Mouse (Mus musculus) right cerebral cortex, adult 18-20 months (tissue): ENCODE data around the gene Fbxl7.
"Not testable (repeated sequence)": the region's sequence is repeated elsewhere in the genome, so short reads cannot be mapped to it uniquely, and the experiment has no call there.

Source experiments
- DNase-seq: peaks from one replicate; pipeline ENCODE4 v3.0.0; 2022; ENCODE audit warnings: mixed read lengths

The Fbxl7 gene

GRCm38 (mm10) chr15:26804046-26804445 is 91.3 kb downstream of the Fbxl7 start:
- DNase-seq, result no peak

- DNase-seq, result no peak
Measured at GRCm38 (mm10) chr15:26799457-26800021, 95.8 kb downstream of the Fbxl7 start.

- no peak for DNase-seq
Measured at GRCm38 (mm10) chr15:26795937-26796336, 99.4 kb downstream of the Fbxl7 start.

- peak; percentile 73 for DNase-seq
Measured at GRCm38 (mm10) chr15:26795518-26795917, 99.9 kb downstream of the Fbxl7 start.

GRCm38 (mm10) chr15:26787148-26787547 is 108.2 kb downstream of the Fbxl7 start:
- no peak for DNase-seq

GRCm38 (mm10) chr15:26780557-26780956 is 114.8 kb downstream of the Fbxl7 start:
- no peak for DNase-seq

- no peak for DNase-seq
Measured at GRCm38 (mm10) chr15:26779129-26779528, 116.3 kb downstream of the Fbxl7 start.

- no peak for DNase-seq
Measured at GRCm38 (mm10) chr15:26775720-26776119, 119.7 kb downstream of the Fbxl7 start.

- DNase-seq, result no peak
Measured at GRCm38 (mm10) chr15:26774895-26775294, 120.5 kb downstream of the Fbxl7 start.

GRCm38 (mm10) chr15:26761651-26762050 is 133.7 kb downstream of the Fbxl7 start:
- DNase-seq, result no peak

- DNase-seq, result peak; percentile 7
Measured at GRCm38 (mm10) chr15:26748484-26748883, 146.9 kb downstream of the Fbxl7 start.

- DNase-seq, result no peak
Measured at GRCm38 (mm10) chr15:26732366-26732765, 163.0 kb downstream of the Fbxl7 start.

GRCm38 (mm10) chr15:26730760-26731159 is 164.6 kb downstream of the Fbxl7 start:
- peak; percentile 72 for DNase-seq

GRCm38 (mm10) chr15:26729341-26729740 is 166.0 kb downstream of the Fbxl7 start:
- not testable (repeated sequence) for DNase-seq

- no peak for DNase-seq
Measured at GRCm38 (mm10) chr15:26718390-26719036, 176.9 kb downstream of the Fbxl7 start.

GRCm38 (mm10) chr15:26717952-26718351 is 177.4 kb downstream of the Fbxl7 start:
- no peak for DNase-seq

GRCm38 (mm10) chr15:26716181-26716580 is 179.2 kb downstream of the Fbxl7 start:
- no peak for DNase-seq

GRCm38 (mm10) chr15:26715635-26716034 is 179.7 kb downstream of the Fbxl7 start:
- DNase-seq, result no peak

- DNase-seq, result no peak
Measured at GRCm38 (mm10) chr15:26712271-26712670, 183.1 kb downstream of the Fbxl7 start.

GRCm38 (mm10) chr15:26704966-26705365 is 190.4 kb downstream of the Fbxl7 start:
- no peak for DNase-seq

GRCm38 (mm10) chr15:26703156-26703840 is 192.1 kb downstream of the Fbxl7 start:
- no peak for DNase-seq

GRCm38 (mm10) chr15:26701949-26702675 is 193.3 kb downstream of the Fbxl7 start:
- no peak for DNase-seq

GRCm38 (mm10) chr15:26693075-26693474 is 202.3 kb downstream of the Fbxl7 start:
- DNase-seq, result no peak
